Mouse (Mus musculus) heart, adult 2 months (tissue): ENCODE data around the gene Elp4. TPM values are rescaled to one million over a fixed set of nuclear protein-coding genes. Genes with fewer than 3 reads are reported as not detected.

Experiments used
- DNase-seq, 2 experiments: peaks; one replicate each; pipeline ENCODE4 v3.0.0; 2021
- H3K27ac ChIP-seq: fragments of 200-600 bp; 2 replicates; pipeline ENCODE4 v1.8.1; 2022
- H3K27me3 ChIP-seq: fragments of 200-500 bp; 2 replicates; pipeline ENCODE4 v1.6.1; 2012; ENCODE audit warnings: mild to moderate bottlenecking, low read length, inconsistent platforms, mixed read lengths; ENCODE audit not compliant: control insufficient read depth, insufficient read depth
- H3K36me3 ChIP-seq: fragments of 200-500 bp; 2 replicates; pipeline ENCODE4 v1.6.1; 2012; ENCODE audit warnings: low read length, inconsistent platforms; ENCODE audit not compliant: control insufficient read depth, insufficient read depth
- H3K4me1 ChIP-seq: fragments of 200-500 bp; 2 replicates; pipeline ENCODE4 v1.6.1; 2011; ENCODE audit warnings: low read length; ENCODE audit not compliant: control insufficient read depth, insufficient read depth
- H3K4me3 ChIP-seq: fragments of 200-600 bp; 2 replicates; pipeline ENCODE4 v1.8.1; 2022
- H3K79me2 ChIP-seq: fragments of 200-500 bp; replicated peaks from 2 replicates; pipeline ENCODE4 v1.6.1; 2012; ENCODE audit warnings: mild to moderate bottlenecking, inconsistent platforms, low read length, moderate library complexity, mixed read lengths; ENCODE audit not compliant: control insufficient read depth, insufficient read depth
- H3K9ac ChIP-seq: fragments of 200-500 bp; 2 replicates; pipeline ENCODE4 v1.6.1; 2012; ENCODE audit warnings: low read depth, mild to moderate bottlenecking, control low read depth, inconsistent platforms, low read length, mixed read lengths
- CTCF ChIP-seq: fragments of 200-600 bp; IDR thresholded peaks from 2 replicates; pipeline ENCODE4 v1.8.1; 2022; ENCODE audit warnings: antibody characterized with exemption, mild to moderate bottlenecking, moderate library complexity
- EP300 ChIP-seq: fragments of 200-500 bp; IDR thresholded peaks from 2 replicates; pipeline ENCODE4 v1.6.1; 2011; ENCODE audit warnings: low read depth, low read length, control low read depth; ENCODE audit not compliant: insufficient read depth
- POLR2A ChIP-seq: fragments of 200-500 bp; IDR thresholded peaks from 2 replicates; pipeline ENCODE4 v1.6.1; 2011; ENCODE audit warnings: mild to moderate bottlenecking, low read depth, low read length, control low read depth; ENCODE audit not compliant: insufficient read depth
- WGBS: fragments of 180-500 bp; shearing (Covaris S2); methylation state at CpG from one replicate; pipeline ENCODE4 v1.1.7; 2018; 5-methylcytosine and 5-hydroxymethylcytosine counted together
- intact Hi-C: fragments of 180-260 bp; cut with DNase I; formaldehyde crosslinking; loops from one replicate; pipeline ENCODE4 v1.15.1; 2025
- polyA plus RNA-seq: library from polyadenylated mRNA; depleted of rRNA; stranded (reverse); fragments of >200 nt; gene quantifications from 2 replicates; pipeline ENCODE4 v1.2.3, GENCODE M21; 2012
- total RNA-seq, 2 experiments: library from RNA; stranded (reverse); gene quantifications; 2 replicates each; pipeline ENCODE4 v1.2.3; 2021

Gene Elp4
- total and polyA plus RNA-seq, 3 experiments: 2.1 to 12.3 (median 11.2) TPM

- WGBS: 86% methylated on average over 5 of the region's 5 CpGs
- no peak for DNase-seq
- Histone ChIP-seq H3K27ac (no peak overlapping the region), H3K4me3 (no peak overlapping the region), H3K79me2 (no peaks in the 10 kb centered on the region), H3K4me1 (no peaks in the 10 kb centered on the region), H3K9ac (no peak overlapping the region), H3K36me3 (no peaks in the 10 kb centered on the region), H3K27me3 (no peaks in the 10 kb centered on the region)
- intact Hi-C loops: no loop called here
- TF ChIP-seq POLR2A: no peak
Observed at GRCm38 (mm10) chr2:105782885-105783284, 121.5 kb downstream of the Elp4 start.

- no peak for DNase-seq
- 95% methylated on average over 1 of the region's 1 CpGs for WGBS
- H3K9ac ChIP-seq: no peak overlapping the region
- intact Hi-C loops: no loop called here
- no peaks in the 10 kb centered on the region for H3K36me3 ChIP-seq
- H3K27ac ChIP-seq: no peak overlapping the region
- H3K4me3 ChIP-seq: no peak overlapping the region
- H3K27me3 ChIP-seq: no peaks in the 10 kb centered on the region
- H3K79me2 ChIP-seq: no peaks in the 10 kb centered on the region
- no peaks in the 10 kb centered on the region for H3K4me1 ChIP-seq
- TF ChIP-seq EP300: no peak
- no peak for TF ChIP-seq POLR2A
- TF ChIP-seq CTCF: no peak
Observed at GRCm38 (mm10) chr2:105780739-105781138, 123.6 kb downstream of the Elp4 start.

GRCm38 (mm10) chr2:105779320-105779891 lies 125.0 kb downstream of the Elp4 start:
- Histone ChIP-seq H3K27ac (no peak overlapping the region), H3K4me3 (no peak overlapping the region), H3K4me1 (no peaks in the 10 kb centered on the region), H3K79me2 (no peaks in the 10 kb centered on the region), H3K36me3 (no peaks in the 10 kb centered on the region), H3K27me3 (no peaks in the 10 kb centered on the region), H3K9ac (no peak overlapping the region)
- intact Hi-C loops: no loop called here
- DNase-seq: no peak
- no peak for TF ChIP-seq EP300
- no peak for TF ChIP-seq POLR2A
- no peak for TF ChIP-seq CTCF
- 68% methylated on average over 6 of the region's 6 CpGs for WGBS

- 76% methylated on average over 3 of the region's 3 CpGs for WGBS
- H3K27me3 ChIP-seq: no peaks in the 10 kb centered on the region
- TF ChIP-seq CTCF (no peak), EP300 (no peak), POLR2A (no peak)
- DNase-seq: no peak
- no peak overlapping the region for H3K4me3 ChIP-seq
- intact Hi-C loops: no loop called here
- H3K79me2 ChIP-seq: no peaks in the 10 kb centered on the region
- H3K4me1 ChIP-seq: no peaks in the 10 kb centered on the region
- H3K27ac ChIP-seq: no peak overlapping the region
- no peak overlapping the region for H3K9ac ChIP-seq
- no peaks in the 10 kb centered on the region for H3K36me3 ChIP-seq
Observed at GRCm38 (mm10) chr2:105771314-105771713, 133.1 kb downstream of the Elp4 start.

GRCm38 (mm10) chr2:105769747-105770328 lies 134.5 kb downstream of the Elp4 start:
- no peaks in the 10 kb centered on the region for H3K36me3 ChIP-seq
- TF ChIP-seq POLR2A (no peak), EP300 (no peak), CTCF (no peak)
- H3K79me2 ChIP-seq: no peaks in the 10 kb centered on the region
- no peak overlapping the region for H3K27ac ChIP-seq
- DNase-seq: no peak
- 64% methylated on average over 4 of the region's 4 CpGs for WGBS
- H3K4me3 ChIP-seq: no peak overlapping the region
- H3K9ac ChIP-seq: no peak overlapping the region
- intact Hi-C loops: no loop called here
- H3K27me3 ChIP-seq: no peaks in the 10 kb centered on the region
- H3K4me1 ChIP-seq: no peaks in the 10 kb centered on the region

- no peaks in the 10 kb centered on the region for H3K4me1 ChIP-seq
- TF ChIP-seq EP300 (no peak), CTCF (no peak), POLR2A (no peak)
- DNase-seq: no peak
- intact Hi-C loops: no loop called here
- no peak overlapping the region for H3K4me3 ChIP-seq
- no peaks in the 10 kb centered on the region for H3K36me3 ChIP-seq
- H3K27ac ChIP-seq: no peak overlapping the region
- WGBS: 53% methylated on average over 1 of the region's 1 CpGs
- no peak overlapping the region for H3K9ac ChIP-seq
- H3K79me2 ChIP-seq: no peaks in the 10 kb centered on the region
- H3K27me3 ChIP-seq: no peaks in the 10 kb centered on the region
Observed at GRCm38 (mm10) chr2:105753512-105753911, 150.9 kb downstream of the Elp4 start.
